Mouse (Mus musculus) stomach, postnatal 0 days (tissue): Measurements from ENCODE around the gene Zfand3. TPM values are rescaled to one million over a fixed set of nuclear protein-coding genes. Genes with fewer than 3 reads are reported as not detected.

ENCODE experiments used
- ATAC-seq: fragments of 200-750 bp; cut with Nextera tagmentation; 2 replicates; pipeline ENCODE4 v1.8.0; 2017; ENCODE audit not compliant: low FRiP score, low TSS enrichment
- DNase-seq: peaks from one replicate; pipeline ENCODE4 v3.0.0-alpha.2; 2016; ENCODE audit warnings: low spot score
- H3K27ac ChIP-seq: fragments of 300-500 bp; sonication (generic); replicated peaks from 2 replicates; pipeline ENCODE4 v1.5.1; 2014; ENCODE audit warnings: mild to moderate bottlenecking, control low read depth
- H3K27me3 ChIP-seq: fragments of 300-500 bp; sonication (generic); 2 replicates; pipeline ENCODE4 v1.6.1; 2014; ENCODE audit warnings: low read length; ENCODE audit not compliant: control insufficient read depth, insufficient read depth
- H3K36me3 ChIP-seq: fragments of 300-500 bp; sonication (generic); 2 replicates; pipeline ENCODE4 v1.6.1; 2014; ENCODE audit warnings: low read length, mixed read lengths; ENCODE audit not compliant: control insufficient read depth, insufficient read depth
- H3K4me1 ChIP-seq: fragments of 300-500 bp; sonication (generic); replicated peaks from 2 replicates; pipeline ENCODE4 v1.6.1; 2014; ENCODE audit warnings: antibody characterized with exemption; ENCODE audit not compliant: control insufficient read depth, insufficient read depth
- H3K4me2 ChIP-seq: fragments of 300-500 bp; sonication (generic); replicated peaks from 2 replicates; pipeline ENCODE4 v1.6.1; 2014; ENCODE audit warnings: low read depth, mild to moderate bottlenecking, control low read depth, moderate library complexity
- H3K4me3 ChIP-seq: fragments of 300-500 bp; sonication (generic); 2 replicates; pipeline ENCODE4 v1.5.1; 2014; ENCODE audit warnings: low read depth, low read length, control low read depth
- H3K9ac ChIP-seq: fragments of 300-500 bp; sonication (generic); 2 replicates; pipeline ENCODE4 v1.6.1; 2014; ENCODE audit warnings: mild to moderate bottlenecking, low read length, control low read depth, mixed read lengths
- H3K9me3 ChIP-seq: fragments of 300-500 bp; sonication (generic); 2 replicates; pipeline ENCODE4 v1.6.1; 2016; ENCODE audit warnings: low read length; ENCODE audit not compliant: control insufficient read depth
- CTCF ChIP-seq: IDR thresholded peaks from 2 replicates; pipeline ENCODE4 v1.5.1; 2016; ENCODE audit warnings: antibody characterized with exemption, low read depth, mild to moderate bottlenecking, moderate library complexity
- EP300 ChIP-seq: optimal IDR thresholded peaks from 2 replicates; pipeline ENCODE3; 2016; ENCODE audit warnings: antibody characterized with exemption
- WGBS: fragments of 180-500 bp; shearing (Covaris S2); extraction: QIAGEN DNeasy Blood & Tissue Kit; methylation state at CpG from one replicate; pipeline ENCODE4 v1.1.7; 2014; 5-methylcytosine and 5-hydroxymethylcytosine counted together
- polyA plus RNA-seq: library from polyadenylated mRNA; unstranded; fragments of >200 nt; fragmentation: Nextera tagmentation; extraction: Ambion mirVana; gene quantifications from 2 replicates; pipeline ENCODE4 v1.2.1, GENCODE M21; 2015

Gene Zfand3
- polyA plus RNA-seq, 1 experiment from 2014 or later: 35.5 TPM

GRCm38 (mm10) chr17:30090416-30090815 is 85.9 kb downstream of the Zfand3 start:
- ATAC-seq: no peak
- H3K4me3 ChIP-seq: no peak overlapping the region
- no peak for DNase-seq
- TF ChIP-seq EP300: no peak
- TF ChIP-seq CTCF: no peak
- WGBS: 74% methylated on average over 3 of the region's 3 CpGs
- no peaks in the 10 kb centered on the region for H3K9me3 ChIP-seq
- no peak overlapping the region for H3K4me2 ChIP-seq
- no peak overlapping the region for H3K27ac ChIP-seq
- H3K27me3 ChIP-seq: no peaks in the 10 kb centered on the region
- H3K4me1 ChIP-seq: no peaks in the 10 kb centered on the region
- H3K9ac ChIP-seq: no peak overlapping the region
- no peaks in the 10 kb centered on the region for H3K36me3 ChIP-seq

- ATAC-seq (peak; percentile 88), DNase-seq (no peak)
- H3K9me3 ChIP-seq: no peaks in the 10 kb centered on the region
- no peak overlapping the region for H3K4me3 ChIP-seq
- WGBS: 84% methylated on average over 2 of the region's 2 CpGs
- no peaks in the 10 kb centered on the region for H3K4me1 ChIP-seq
- H3K27ac ChIP-seq: no peak overlapping the region
- H3K9ac ChIP-seq: no peak overlapping the region
- H3K4me2 ChIP-seq: no peak overlapping the region
- no peaks in the 10 kb centered on the region for H3K27me3 ChIP-seq
- TF ChIP-seq EP300 (no peak), CTCF (no peak)
- H3K36me3 ChIP-seq: no peaks in the 10 kb centered on the region
Measured at GRCm38 (mm10) chr17:30093148-30093749, 88.7 kb downstream of the Zfand3 start.

GRCm38 (mm10) chr17:30097156-30097555 is 92.6 kb downstream of the Zfand3 start:
- no peak overlapping the region for H3K27ac ChIP-seq
- H3K4me2 ChIP-seq: no peak overlapping the region
- no peaks in the 10 kb centered on the region for H3K27me3 ChIP-seq
- 79% methylated on average over 5 of the region's 5 CpGs for WGBS
- no peak for DNase-seq
- H3K4me3 ChIP-seq: no peak overlapping the region
- no peak for ATAC-seq
- H3K9me3 ChIP-seq: no peaks in the 10 kb centered on the region
- H3K9ac ChIP-seq: no peak overlapping the region
- no peaks in the 10 kb centered on the region for H3K36me3 ChIP-seq
- TF ChIP-seq EP300 (no peak), CTCF (no peak)
- no peaks in the 10 kb centered on the region for H3K4me1 ChIP-seq

GRCm38 (mm10) chr17:30097677-30098076 is 93.1 kb downstream of the Zfand3 start:
- no peak for ATAC-seq
- Histone ChIP-seq H3K36me3 (no peaks in the 10 kb centered on the region), H3K27ac (no peak overlapping the region), H3K9ac (no peak overlapping the region), H3K27me3 (no peaks in the 10 kb centered on the region), H3K4me2 (no peak overlapping the region), H3K4me3 (no peak overlapping the region), H3K4me1 (no peaks in the 10 kb centered on the region), H3K9me3 (no peaks in the 10 kb centered on the region)
- no peak for DNase-seq
- WGBS: 50% methylated on average over 4 of the region's 4 CpGs
- TF ChIP-seq CTCF: no peak
- no peak for TF ChIP-seq EP300

GRCm38 (mm10) chr17:30099670-30100069 is 95.1 kb downstream of the Zfand3 start:
- Histone ChIP-seq H3K4me2 (no peak overlapping the region), H3K4me3 (no peak overlapping the region), H3K27ac (no peak overlapping the region), H3K36me3 (no peaks in the 10 kb centered on the region), H3K27me3 (no peaks in the 10 kb centered on the region), H3K4me1 (no peaks in the 10 kb centered on the region), H3K9me3 (no peaks in the 10 kb centered on the region), H3K9ac (no peak overlapping the region)
- DNase-seq: no peak
- 57% methylated on average over 2 of the region's 2 CpGs for WGBS
- TF ChIP-seq CTCF (no peak), EP300 (no peak)
- no peak for ATAC-seq

- TF ChIP-seq EP300 (no peak), CTCF (no peak)
- Histone ChIP-seq H3K27me3 (no peaks in the 10 kb centered on the region), H3K4me2 (no peak overlapping the region), H3K4me3 (no peak overlapping the region), H3K27ac (no peak overlapping the region), H3K4me1 (no peaks in the 10 kb centered on the region), H3K36me3 (no peaks in the 10 kb centered on the region), H3K9ac (no peak overlapping the region), H3K9me3 (no peaks in the 10 kb centered on the region)
- DNase-seq: no peak
- ATAC-seq: no peak
Measured at GRCm38 (mm10) chr17:30101801-30102200, 97.3 kb downstream of the Zfand3 start.
